Mouse (Mus musculus) spleen, adult 18-20 months (tissue): ENCODE measurements around the gene Rasgef1b.

ENCODE experiments used
- DNase-seq, 2 experiments: peaks; one replicate each; pipeline ENCODE4 v3.0.0; 2022; ENCODE audit warnings: mixed read lengths in 2 of 2

Gene Rasgef1b

GRCm38 (mm10) chr5:99280536-99280935 lies 448.3 kb downstream of the Rasgef1b start:
- no peak for DNase-seq

GRCm38 (mm10) chr5:99279016-99279757 lies 449.7 kb downstream of the Rasgef1b start:
- no peak for DNase-seq

DNA sequence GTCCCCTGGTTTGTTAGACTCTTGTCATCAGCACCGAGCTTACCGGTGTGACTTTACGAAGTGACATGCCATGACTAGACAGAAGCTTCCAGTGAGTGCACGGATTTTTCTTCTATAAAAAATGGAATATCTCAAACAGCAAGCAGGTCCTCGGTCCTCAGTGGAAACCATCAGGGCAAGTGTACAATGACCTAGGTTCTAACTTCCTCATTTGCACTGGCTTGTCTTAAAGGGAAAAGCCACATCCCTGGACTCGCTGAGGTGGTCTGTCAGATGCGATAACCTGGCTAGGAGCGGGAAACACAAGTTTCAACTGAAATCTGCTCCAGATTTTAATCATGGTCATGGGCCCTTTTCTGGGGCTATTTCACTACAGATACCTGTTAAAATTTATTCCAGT lies 450.5 kb downstream of the Rasgef1b start:
- DNase-seq, result no peak

DNA sequence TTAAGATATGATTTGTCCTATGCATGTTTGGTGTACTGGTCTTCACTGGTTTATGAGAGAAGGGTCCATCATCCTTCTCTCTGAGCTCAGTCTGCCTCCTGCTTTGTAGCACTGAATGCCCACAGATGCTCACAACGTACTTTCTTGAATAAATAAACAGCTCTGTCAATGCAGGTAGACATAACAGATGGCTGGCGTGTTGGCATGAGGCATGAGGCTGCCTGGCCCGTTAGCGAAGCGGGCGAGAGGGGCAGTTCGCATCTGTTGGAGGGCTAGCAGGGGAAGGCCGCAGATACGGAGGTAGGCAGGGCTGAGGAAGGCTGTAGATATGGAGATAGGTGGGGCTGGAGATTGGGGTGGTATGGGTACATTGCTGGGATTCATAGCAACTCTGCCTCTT lies 451.3 kb downstream of the Rasgef1b start:
- no peak for DNase-seq

DNA sequence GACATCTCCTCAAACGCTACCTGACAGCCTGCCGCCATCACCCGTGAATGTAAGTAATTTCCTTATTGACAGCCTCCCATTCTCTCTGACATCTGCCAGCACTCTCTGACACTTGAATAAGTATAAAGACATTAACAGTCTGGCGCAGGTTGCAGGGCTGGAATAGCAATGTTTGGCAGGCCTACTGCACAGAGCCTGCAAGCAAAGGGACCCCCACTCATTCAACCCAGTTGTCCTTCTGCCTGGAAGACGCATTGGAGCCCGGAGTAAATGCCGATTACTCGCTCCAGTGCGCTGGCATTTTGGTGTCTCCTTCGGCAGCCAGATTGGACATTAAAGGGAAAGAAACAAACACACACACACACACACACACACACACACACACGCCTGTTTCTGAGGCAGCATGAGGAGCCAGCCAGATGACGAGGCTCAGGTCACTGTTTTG lies 454.7 kb downstream of the Rasgef1b start:
- no peak for DNase-seq

DNA sequence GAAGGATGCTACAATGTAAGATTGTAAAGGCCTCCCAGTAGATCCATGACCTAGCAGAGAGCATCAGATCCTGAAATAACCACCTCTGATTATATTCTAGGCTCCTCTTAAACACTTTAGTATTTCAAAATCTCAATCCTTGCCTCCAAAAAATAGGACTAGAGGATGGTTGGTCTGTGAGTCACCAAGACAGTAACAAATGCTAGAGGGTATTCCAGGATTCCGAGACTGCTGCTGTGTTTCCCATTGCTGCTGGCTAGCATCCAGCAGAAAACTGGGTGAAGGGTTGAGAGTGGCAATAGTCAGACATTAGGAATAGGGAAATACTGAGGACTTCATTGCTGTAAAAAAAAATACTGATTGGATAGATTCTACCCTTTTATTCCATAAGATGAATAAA lies 457.3 kb downstream of the Rasgef1b start:
- DNase-seq, result no peak

DNA sequence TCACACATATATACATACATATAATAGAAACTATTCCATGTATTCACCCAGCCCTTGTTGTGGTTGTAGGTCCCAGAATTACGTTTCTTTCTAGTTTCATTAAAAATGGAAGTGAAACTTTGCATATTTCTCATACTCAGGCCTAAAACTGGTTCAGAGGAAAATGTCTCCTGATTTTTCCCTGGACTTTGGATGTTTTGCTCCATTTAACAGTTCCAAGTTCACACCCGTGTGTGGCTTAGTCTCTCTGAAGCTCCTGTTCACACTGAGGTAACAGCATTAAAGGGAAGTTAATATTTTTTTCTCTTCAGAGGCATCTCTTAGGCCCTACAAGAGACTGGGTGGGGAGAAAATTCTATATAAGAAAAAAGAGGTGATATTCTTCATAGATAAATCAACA lies 459.7 kb downstream of the Rasgef1b start:
- no peak for DNase-seq

GRCm38 (mm10) chr5:99267338-99267737 lies 461.5 kb downstream of the Rasgef1b start:
- DNase-seq, result peak in 1 of 2 experiments; percentile 32

DNA sequence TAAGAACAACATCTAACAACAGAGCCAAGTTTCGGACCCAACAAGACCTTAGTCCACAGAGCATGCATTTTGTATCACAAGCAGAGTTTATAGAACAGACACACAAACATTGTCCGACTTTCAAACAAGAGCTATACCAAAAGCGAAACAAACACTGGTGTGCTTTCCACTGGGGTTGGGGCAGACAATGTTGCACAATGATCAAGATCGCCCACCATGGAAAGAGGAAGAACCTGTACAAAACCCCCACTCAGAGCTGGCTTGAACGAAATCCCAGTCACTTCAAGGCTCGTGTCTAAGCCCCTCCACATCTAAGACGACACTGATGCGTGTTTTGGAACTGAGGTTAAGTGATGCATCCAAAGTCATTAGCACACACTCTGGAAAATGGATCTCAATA lies 462.6 kb downstream of the Rasgef1b start:
- DNase-seq, result no peak

DNA sequence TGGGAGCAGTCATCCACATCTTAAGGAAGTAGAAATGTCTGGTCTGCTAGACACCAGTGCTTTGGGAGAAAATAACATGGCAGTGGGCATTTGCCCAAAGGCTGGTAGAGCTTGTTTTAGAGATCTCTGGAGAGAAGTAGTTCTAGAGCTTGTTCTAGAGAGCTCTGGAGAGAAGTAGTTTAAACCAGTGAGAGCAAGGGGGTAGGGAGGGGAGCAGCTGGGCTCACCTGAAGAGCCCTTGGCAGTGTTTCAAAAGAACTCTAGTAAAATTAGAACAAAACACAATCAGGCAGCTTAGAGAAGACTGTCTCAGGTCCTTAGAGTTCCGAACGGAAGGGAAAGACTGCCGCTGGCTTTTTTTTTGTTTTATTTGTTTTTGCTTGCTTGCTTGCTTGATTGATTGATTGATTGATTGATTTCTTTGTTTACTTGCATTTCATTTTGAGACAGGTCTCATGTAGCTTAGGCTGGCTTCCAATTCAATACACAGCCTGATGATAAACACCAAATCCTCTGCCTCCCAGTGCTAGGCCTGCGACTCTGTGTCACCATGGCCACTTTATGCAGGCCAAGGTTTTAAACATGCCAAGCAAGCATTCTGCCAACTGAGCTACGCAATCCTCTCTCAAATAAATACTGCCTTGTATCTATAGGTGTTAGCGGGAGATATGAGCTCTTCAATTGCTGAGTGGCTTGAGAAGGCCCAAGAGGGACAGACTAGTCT lies 466.5 kb downstream of the Rasgef1b start:
- DNase-seq, result no peak

- DNase-seq, result no peak
Measured at GRCm38 (mm10) chr5:99261121-99261724, 467.6 kb downstream of the Rasgef1b start.

GRCm38 (mm10) chr5:99258003-99258500 lies 470.8 kb downstream of the Rasgef1b start:
- DNase-seq, result no peak

DNA sequence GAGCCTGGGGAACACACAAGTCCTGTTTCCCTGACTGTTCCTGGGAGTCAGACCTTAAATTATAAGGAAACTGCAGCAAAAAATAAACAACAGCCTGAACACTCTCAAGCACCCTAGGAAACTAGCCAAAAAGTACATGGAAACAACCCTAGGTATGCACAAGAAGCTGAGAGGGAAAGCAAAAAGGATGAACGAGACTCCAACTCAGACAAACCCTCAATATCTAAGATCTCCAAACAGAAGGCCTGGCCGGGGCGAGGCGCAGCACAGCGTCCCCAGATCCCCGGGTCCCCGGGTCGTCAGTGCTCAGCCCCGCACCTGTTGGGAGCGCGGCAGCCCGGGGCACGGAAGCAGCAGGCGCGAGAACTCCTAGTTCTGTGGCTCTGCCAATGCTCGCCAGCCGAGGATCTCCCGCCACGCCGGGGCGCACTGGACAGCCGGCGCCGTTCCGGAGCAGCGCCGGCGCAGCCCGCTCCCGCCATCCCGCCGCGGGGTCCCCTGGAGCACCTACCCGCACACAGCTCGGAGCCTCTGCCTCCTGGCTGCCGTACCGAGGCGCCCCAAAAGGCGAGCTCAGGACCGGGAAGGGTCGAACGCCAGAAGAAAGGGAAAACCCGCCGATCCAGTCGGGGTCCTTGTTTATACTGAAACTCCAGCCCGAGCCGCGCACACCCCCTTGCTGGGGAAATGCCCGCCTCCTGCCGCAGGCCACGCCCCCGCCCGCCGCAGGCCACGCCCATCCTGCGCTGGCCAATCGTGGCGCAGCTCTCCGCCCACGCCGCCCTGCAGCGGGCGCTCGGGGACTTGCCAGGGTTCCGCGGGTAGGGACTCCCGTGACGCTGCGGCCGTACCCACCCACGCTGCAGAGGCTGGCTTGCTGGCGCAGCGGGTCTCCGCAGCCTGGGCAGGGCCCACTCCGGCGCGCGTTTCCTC lies 476.4 kb downstream of the Rasgef1b start:
- DNase-seq, result peak; percentile 98

DNA sequence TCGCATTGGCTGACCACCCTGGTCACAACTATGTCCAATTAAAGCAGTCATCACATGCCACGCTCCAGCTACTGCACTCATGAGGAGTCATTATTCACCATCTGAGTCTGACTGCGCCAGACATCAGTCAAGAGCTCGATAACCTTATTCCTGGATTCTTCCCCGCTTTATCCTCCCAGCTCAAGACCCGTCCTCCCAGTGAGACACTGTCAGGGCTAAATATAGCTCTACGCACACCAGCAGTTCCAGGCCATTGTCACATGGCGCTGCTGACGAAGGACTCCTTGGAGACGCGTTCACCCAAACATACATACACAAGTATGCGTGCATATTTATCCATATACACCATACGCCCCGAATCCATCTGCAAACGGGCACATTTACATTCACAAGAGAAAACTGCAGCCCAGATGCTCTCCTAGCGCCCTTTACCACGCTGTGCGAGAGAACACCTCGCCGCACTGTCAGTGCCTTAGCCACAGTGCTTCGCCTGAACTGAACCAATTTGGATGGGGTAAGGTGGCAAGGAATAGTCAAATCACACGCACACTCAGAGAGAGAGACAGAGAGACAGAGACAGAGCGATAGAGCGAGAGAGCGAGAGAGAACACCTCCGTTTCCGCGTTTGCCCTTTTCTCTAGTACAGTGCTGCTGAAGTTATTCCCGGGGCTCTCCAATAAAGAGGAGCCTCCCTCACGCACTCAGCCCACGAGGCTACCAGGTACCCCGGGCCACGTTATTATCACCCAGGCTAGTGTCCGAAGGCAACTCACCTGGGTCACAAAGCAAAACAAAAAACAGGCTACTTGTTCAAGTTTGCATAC lies 477.3 kb downstream of the Rasgef1b start:
- peak in 1 of 2 experiments; percentile 30 for DNase-seq

- DNase-seq, result no peak
Measured at GRCm38 (mm10) chr5:99250820-99251219, 478.0 kb downstream of the Rasgef1b start.

GRCm38 (mm10) chr5:99248501-99248900 lies 480.4 kb downstream of the Rasgef1b start:
- DNase-seq, result peak; percentile 88 to 97

GRCm38 (mm10) chr5:99247915-99248314 lies 480.9 kb downstream of the Rasgef1b start:
- DNase-seq, result no peak

GRCm38 (mm10) chr5:99247441-99247840 lies 481.4 kb downstream of the Rasgef1b start:
- DNase-seq, result no peak

DNA sequence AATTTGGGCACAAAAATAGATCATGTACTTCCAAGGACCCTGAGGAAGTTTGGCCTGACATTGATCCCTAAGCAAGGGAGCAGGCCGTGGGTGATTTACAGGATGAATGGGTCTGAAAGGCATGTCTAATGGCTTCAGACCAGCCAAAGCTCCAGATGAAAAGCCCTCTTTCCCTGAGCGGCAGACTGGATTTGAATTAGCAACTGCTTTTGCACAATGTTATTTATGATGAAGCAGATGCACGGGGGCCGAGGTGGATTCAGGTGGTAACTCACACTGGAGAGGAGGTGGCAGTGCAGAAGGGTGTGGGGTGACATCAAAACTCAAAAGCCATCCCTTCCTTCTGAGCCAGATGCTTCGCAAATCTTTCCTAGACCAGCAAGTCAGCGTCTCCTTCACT lies 481.9 kb downstream of the Rasgef1b start:
- no peak for DNase-seq

DNA sequence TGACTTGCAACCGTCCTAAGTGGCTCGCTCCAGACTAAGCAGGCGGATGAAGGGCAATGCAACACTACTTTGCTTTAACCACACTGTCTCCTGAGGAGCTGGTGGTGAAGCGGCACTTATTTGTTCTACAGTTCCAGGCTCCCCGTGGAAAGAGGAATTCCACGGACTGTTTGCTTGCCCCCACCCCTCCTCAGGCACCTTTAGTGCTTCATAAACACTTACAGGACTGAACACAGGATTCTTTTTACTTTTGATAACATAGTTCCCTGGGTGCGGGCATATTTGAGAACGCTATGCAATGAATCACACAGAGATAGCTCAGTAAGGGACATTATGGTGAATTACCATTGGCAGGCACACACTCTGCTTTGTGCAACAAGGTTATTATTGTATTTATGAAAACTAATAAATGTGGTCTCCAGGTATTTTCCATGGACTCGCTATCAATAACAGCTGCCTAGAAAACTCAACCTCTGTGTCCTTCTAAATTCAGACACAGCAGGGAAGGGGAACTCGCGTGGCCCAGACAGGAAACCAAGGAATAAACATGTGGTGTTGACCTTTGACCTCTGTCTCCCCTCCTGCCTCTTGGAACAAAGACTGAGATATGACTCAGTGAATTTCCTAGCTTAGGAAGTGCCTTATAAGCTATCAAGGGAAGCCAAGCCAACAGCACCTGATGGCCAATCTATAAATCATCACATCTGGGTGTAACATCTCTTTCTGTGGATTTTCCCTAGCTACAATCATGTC lies 486.7 kb downstream of the Rasgef1b start:
- DNase-seq, result no peak

GRCm38 (mm10) chr5:99240501-99240900 lies 488.4 kb downstream of the Rasgef1b start:
- no peak for DNase-seq
